Mouse (Mus musculus) MEL (cell line): ENCODE data around the gene Senp7. TPM values are rescaled to one million over a fixed set of nuclear protein-coding genes. Genes with fewer than 3 reads are reported as not detected.

Experiments used
- DNase-seq: peaks from one replicate; pipeline ENCODE4 v3.0.0; 2011; ENCODE audit warnings: low read depth, low spot score
- H3K27ac ChIP-seq: 2 replicates; pipeline ENCODE4 v1.5.1; 2012; ENCODE audit warnings: low read depth, mild to moderate bottlenecking, control low read depth, low read length, moderate library complexity; ENCODE audit not compliant: control insufficient read depth
- H3K27me3 ChIP-seq, 2 experiments: fragments of 150-350 bp in 1 of 2; sonication (generic) in 1 of 2; 2 replicates each; pipeline ENCODE4 v1.6.1; 2012; ENCODE audit warnings: low read length in 2 of 2, mild to moderate bottlenecking in 2 of 2, improper control_type of control experiment in 1 of 2, moderate library complexity in 1 of 2; ENCODE audit not compliant: insufficient read depth in 2 of 2, control insufficient read depth in 1 of 2
- H3K36me3 ChIP-seq, 2 experiments: 2 replicates each; pipeline ENCODE4 v1.6.1; 2012 to 2014; ENCODE audit warnings: low read length in 2 of 2, improper control_type of control experiment in 1 of 2, inconsistent platforms in 1 of 2, mild to moderate bottlenecking in 1 of 2; ENCODE audit not compliant: insufficient read depth in 2 of 2, control insufficient read depth in 1 of 2
- H3K4me1 ChIP-seq, 2 experiments: fragments of 150-350 bp in 1 of 2; sonication (generic) in 1 of 2; 2 replicates each; pipeline ENCODE4 v1.6.1; 2012; ENCODE audit warnings: low read length in 2 of 2, improper control_type of control experiment in 1 of 2, mild to moderate bottlenecking in 1 of 2; ENCODE audit not compliant: insufficient read depth in 2 of 2, control insufficient read depth in 1 of 2
- H3K4me3 ChIP-seq, 2 experiments: fragments of 150-350 bp in 1 of 2; sonication (generic) in 1 of 2; 2 replicates each; pipeline ENCODE4 v1.5.1; 2012; ENCODE audit warnings: low read depth in 2 of 2, low read length in 2 of 2, mild to moderate bottlenecking in 2 of 2, moderate library complexity in 2 of 2, control low read depth in 1 of 2, improper control_type of control experiment in 1 of 2; ENCODE audit not compliant: control insufficient read depth in 1 of 2, insufficient read depth in 1 of 2
- H3K79me2 ChIP-seq: 2 replicates; pipeline ENCODE4 v1.6.1; 2012; ENCODE audit warnings: mild to moderate bottlenecking, low read length, moderate library complexity; ENCODE audit not compliant: control insufficient read depth, poor library complexity, insufficient read depth
- H3K9ac ChIP-seq: 2 replicates; pipeline ENCODE4 v1.6.1; 2012; ENCODE audit warnings: low read depth, mild to moderate bottlenecking, control low read depth, low read length, moderate library complexity; ENCODE audit not compliant: control insufficient read depth, poor library complexity, severe bottlenecking
- H3K9me3 ChIP-seq: fragments of 150-350 bp; sonication (generic); replicated peaks from 2 replicates; pipeline ENCODE4 v1.6.1; 2012; ENCODE audit warnings: mild to moderate bottlenecking, low read length, improper control_type of control experiment, moderate library complexity; ENCODE audit not compliant: insufficient read depth
- BHLHE40 ChIP-seq: IDR thresholded peaks from 2 replicates; pipeline ENCODE4 v1.6.1; 2012; ENCODE audit warnings: low read depth, mild to moderate bottlenecking, inconsistent platforms, low read length, improper control_type of control experiment, borderline replicate concordance
- CHD2 ChIP-seq: IDR thresholded peaks from 2 replicates; pipeline ENCODE4 v1.6.1; 2011; ENCODE audit warnings: low read length, improper control_type of control experiment
- CTCF ChIP-seq, 3 experiments: IDR thresholded peaks in 2 of 3; conservative IDR thresholded peaks in 1 of 3; 2 replicates each; pipeline ENCODE4 v1.5.1; 2011 to 2012; ENCODE audit warnings: low read length in 3 of 3, low read depth in 2 of 3, mild to moderate bottlenecking in 2 of 3, improper control_type of control experiment in 1 of 3, inconsistent platforms in 1 of 3, mixed read lengths in 1 of 3, moderate library complexity in 1 of 3; ENCODE audit not compliant: control insufficient read depth in 1 of 3, insufficient read depth in 1 of 3, poor library complexity in 1 of 3, severe bottlenecking in 1 of 3
- E2F4 ChIP-seq: IDR thresholded peaks from 2 replicates; pipeline ENCODE4 v1.6.1; 2011; ENCODE audit warnings: low read depth, low read length, improper control_type of control experiment, borderline replicate concordance
- EP300 ChIP-seq, 2 experiments: IDR thresholded peaks; 2 replicates each; pipeline ENCODE4 v1.6.1; 2011; ENCODE audit warnings: improper control_type of control experiment in 2 of 2, low read length in 2 of 2, low read depth in 1 of 2, mild to moderate bottlenecking in 1 of 2
- ETS1 ChIP-seq: IDR thresholded peaks from 2 replicates; pipeline ENCODE4 v1.6.1; 2012; ENCODE audit warnings: low read depth, mild to moderate bottlenecking, inconsistent platforms, low read length, improper control_type of control experiment, moderate library complexity
- HCFC1 ChIP-seq: IDR thresholded peaks from 2 replicates; pipeline ENCODE4 v1.6.1; 2012; ENCODE audit warnings: low read depth, mild to moderate bottlenecking, inconsistent platforms, low read length, improper control_type of control experiment, moderate library complexity
- MAFK ChIP-seq: IDR thresholded peaks from 2 replicates; pipeline ENCODE4 v1.6.1; 2011; ENCODE audit warnings: low read depth, mild to moderate bottlenecking, low read length, improper control_type of control experiment, borderline replicate concordance
- MEF2A ChIP-seq: IDR thresholded peaks from 2 replicates; pipeline ENCODE4 v1.6.1; 2014; ENCODE audit warnings: low read depth, mild to moderate bottlenecking, inconsistent platforms, low read length, improper control_type of control experiment; ENCODE audit not compliant: poor library complexity, insufficient replicate concordance, severe bottlenecking; ENCODE audit errors: extremely low read depth
- MXI1 ChIP-seq: IDR thresholded peaks from 2 replicates; pipeline ENCODE4 v1.6.1; 2011; ENCODE audit warnings: mild to moderate bottlenecking, low read depth, low read length, improper control_type of control experiment
- MYB ChIP-seq: IDR thresholded peaks from 2 replicates; pipeline ENCODE4 v1.6.1; 2011; ENCODE audit warnings: mild to moderate bottlenecking, low read depth, low read length, improper control_type of control experiment
- MYC ChIP-seq: IDR thresholded peaks from 2 replicates; pipeline ENCODE4 v1.6.1; 2011; ENCODE audit warnings: low read depth, mild to moderate bottlenecking, low read length, improper control_type of control experiment, moderate library complexity
- NELFE ChIP-seq: IDR thresholded peaks from 2 replicates; pipeline ENCODE4 v1.6.1; 2011; ENCODE audit warnings: low read depth, low read length, improper control_type of control experiment
- POLR2A ChIP-seq, 2 experiments: IDR thresholded peaks; 2 replicates each; pipeline ENCODE4 v1.6.1; 2011 to 2012; ENCODE audit warnings: low read length in 2 of 2, mild to moderate bottlenecking in 2 of 2, control low read depth in 1 of 2, improper control_type of control experiment in 1 of 2, low read depth in 1 of 2, moderate library complexity in 1 of 2; ENCODE audit not compliant: control insufficient read depth in 1 of 2, insufficient read depth in 1 of 2, poor library complexity in 1 of 2
- RAD21 ChIP-seq: IDR thresholded peaks from 2 replicates; pipeline ENCODE4 v1.6.1; 2011; ENCODE audit warnings: mild to moderate bottlenecking, low read depth, low read length, improper control_type of control experiment
- RCOR1 ChIP-seq: IDR thresholded peaks from 2 replicates; pipeline ENCODE4 v1.6.1; 2012; ENCODE audit warnings: low read depth, mild to moderate bottlenecking, inconsistent platforms, low read length, improper control_type of control experiment
- SIN3A ChIP-seq: IDR thresholded peaks from 2 replicates; pipeline ENCODE4 v1.6.1; 2012; ENCODE audit warnings: low read length, improper control_type of control experiment, inconsistent platforms
- SMC3 ChIP-seq: IDR thresholded peaks from 2 replicates; pipeline ENCODE4 v1.6.1; 2011; ENCODE audit warnings: low read depth, low read length, improper control_type of control experiment
- TAL1 ChIP-seq: IDR thresholded peaks from 2 replicates; pipeline ENCODE4 v1.6.1; 2012; ENCODE audit warnings: mild to moderate bottlenecking, inconsistent platforms, low read length, moderate library complexity, mixed read lengths
- USF1 ChIP-seq: IDR thresholded peaks from 2 replicates; pipeline ENCODE4 v1.6.1; 2014; ENCODE audit warnings: low read depth, mild to moderate bottlenecking, inconsistent platforms, low read length, improper control_type of control experiment, moderate library complexity
- ZC3H11A ChIP-seq: IDR thresholded peaks from 2 replicates; pipeline ENCODE4 v1.6.1; 2012; ENCODE audit warnings: low read depth, mild to moderate bottlenecking, inconsistent platforms, low read length, improper control_type of control experiment
- ZKSCAN1 ChIP-seq: IDR thresholded peaks from 2 replicates; pipeline ENCODE4 v1.6.1; 2012; ENCODE audit warnings: low read depth, mild to moderate bottlenecking, inconsistent platforms, low read length, improper control_type of control experiment, moderate library complexity
- ZMIZ1 ChIP-seq: IDR thresholded peaks from 2 replicates; pipeline ENCODE4 v1.6.1; 2012; ENCODE audit warnings: low read depth, mild to moderate bottlenecking, inconsistent platforms, low read length, improper control_type of control experiment, moderate library complexity
- ZNF384 ChIP-seq: IDR thresholded peaks from 2 replicates; pipeline ENCODE4 v1.6.1; 2012; ENCODE audit warnings: low read depth, mild to moderate bottlenecking, inconsistent platforms, low read length, improper control_type of control experiment
- polyA plus RNA-seq, 2 experiments: library from polyadenylated mRNA; stranded (reverse) in 1 of 2; unstranded in 1 of 2; fragments of >175 nt in 1 of 2; fragments of >200 nt in 1 of 2; gene quantifications; 2 replicates each; pipeline versions ENCODE4 v1.2.1 to v1.2.4; 2012; ENCODE audit warnings: low replicate concordance in 2 of 2, low read depth in 1 of 2; ENCODE audit not compliant: insufficient read length in 2 of 2, insufficient read depth in 1 of 2, missing spikeins in 1 of 2
- total RNA-seq: library from RNA; depleted of rRNA; stranded (reverse); fragments of 300-350 nt; gene quantifications from 2 replicates; pipeline ENCODE4 v1.2.3, GENCODE M21; 2012

Senp7 gene
- total and polyA plus RNA-seq, 3 experiments = 7.7 to 15.0 TPM; not detected in 1

DNA sequence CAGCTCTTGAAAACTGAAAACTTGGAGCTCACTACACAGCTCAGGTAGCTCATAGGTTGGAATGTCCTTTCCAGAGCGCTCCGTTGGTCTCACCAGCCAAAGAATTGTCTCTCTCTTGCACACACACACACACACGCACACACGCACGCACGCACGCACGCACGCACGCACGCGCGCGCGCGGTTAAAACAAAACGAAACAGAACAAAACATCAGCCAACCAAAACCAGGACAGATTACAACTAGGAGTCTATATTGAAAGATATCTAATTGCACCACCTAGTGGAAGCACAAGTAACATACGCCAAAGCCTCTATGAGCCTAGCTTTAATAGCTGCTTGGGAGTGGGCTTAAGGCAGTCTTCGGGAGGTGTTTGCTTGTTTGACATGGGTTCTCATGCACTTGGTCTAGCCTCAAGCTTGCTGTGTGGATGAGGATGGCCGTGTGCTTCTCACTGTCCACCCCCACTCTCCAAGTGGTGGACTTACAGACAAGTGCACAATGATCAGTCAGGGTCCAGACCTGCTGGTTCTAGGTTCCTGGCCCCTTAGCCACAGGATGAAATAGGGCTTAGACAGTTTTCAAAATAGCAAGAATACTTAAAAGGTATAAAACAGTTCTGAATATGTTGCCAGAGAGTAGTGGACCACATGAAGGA, 16.3 kb downstream of the Senp7 start (continued):
- TF ChIP-seq USF1 = no peak
- no peak for TF ChIP-seq ZNF384
- no peak for TF ChIP-seq MEF2A
- TF ChIP-seq, all 39 proteins: peak for 16

DNA sequence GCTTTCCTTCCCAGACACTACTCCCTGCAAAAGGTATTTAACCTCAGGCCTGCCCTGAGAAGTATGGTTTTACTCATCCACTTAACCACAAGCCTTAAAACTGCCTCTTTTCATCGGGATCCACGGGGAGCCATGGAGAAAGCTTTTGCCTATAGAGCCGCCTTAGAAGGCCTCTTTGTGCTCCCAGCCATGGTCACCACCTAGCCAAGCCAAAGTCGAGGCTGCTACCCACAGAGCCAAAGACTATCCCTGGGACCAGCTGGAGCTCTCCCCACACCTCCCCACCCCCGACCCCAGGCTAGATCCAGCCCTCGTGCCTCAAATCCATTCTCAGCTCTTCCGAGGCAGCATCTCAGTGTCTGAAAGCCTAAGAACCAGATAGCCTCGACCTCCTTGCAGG, 18.0 kb downstream of the Senp7 start:
- Histone ChIP-seq H3K4me3 (no peak overlapping the region), H3K36me3 (peaks cover 0 to 14% of the 10 kb centered on the region in 2 experiments; a peak in 2 of 4 replicates), H3K79me2 (no peaks in the 10 kb centered on the region; the same call in 1 of the 2 replicates), H3K9me3 (no peaks in the 10 kb centered on the region), H3K4me1 (peaks cover 4 to 18% of the 10 kb centered on the region in 2 experiments), H3K27ac (no peak overlapping the region), H3K27me3 (no peaks in the 10 kb centered on the region), H3K9ac (no peak overlapping the region)
- no peak for TF ChIP-seq EP300 (IDR thresholded peaks at IDR 0.05; ENCODE audit: low read depth in 1 of 2, low read length in 2 of 2)
- no peak for TF ChIP-seq CHD2
- no peak for TF ChIP-seq SIN3A
- TF ChIP-seq MYC = no peak
- TF ChIP-seq POLR2A (IDR thresholded peaks at IDR 0.05; ENCODE audit: control insufficient read depth in 1 of 2, insufficient read depth in 1 of 2, low read depth in 1 of 2, low read length in 2 of 2, poor library complexity in 1 of 2) = no peak
- TF ChIP-seq ZKSCAN1 = no peak
- TF ChIP-seq MXI1 = no peak
- no peak for TF ChIP-seq RAD21
- TF ChIP-seq RCOR1 = no peak
- TF ChIP-seq ZMIZ1 = no peak
- no peak for TF ChIP-seq BHLHE40
- no peak for TF ChIP-seq MYB
- TF ChIP-seq ZC3H11A = no peak
- no peak for TF ChIP-seq SMC3
- no peak for DNase-seq

DNA sequence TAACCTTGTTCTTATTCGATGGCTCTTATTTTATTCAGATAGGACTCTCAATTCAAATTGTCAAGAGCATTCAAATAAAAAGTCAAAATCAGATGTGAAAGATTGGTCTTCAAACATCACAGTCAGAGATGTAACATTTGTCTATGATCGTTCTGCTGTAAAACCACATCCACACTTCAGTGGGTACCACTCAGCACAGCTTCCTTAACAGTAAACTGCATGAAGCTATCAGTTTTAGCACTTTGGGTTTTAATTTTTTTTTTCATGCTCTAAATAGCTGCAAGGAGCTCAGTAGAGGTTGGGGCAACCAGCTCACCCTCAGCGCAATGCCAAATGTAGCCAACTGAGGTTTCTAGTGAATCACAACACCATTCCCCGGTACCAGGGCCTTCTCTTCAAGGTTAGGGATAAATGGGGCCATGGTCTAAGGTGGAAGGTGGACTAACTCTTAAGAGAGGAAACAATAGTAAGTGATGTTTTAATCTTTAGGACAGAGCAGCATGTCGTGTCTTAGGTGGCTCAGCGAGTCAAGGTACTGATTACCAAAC, 20.5 kb downstream of the Senp7 start:
- Histone ChIP-seq H3K79me2 (no peaks in the 10 kb centered on the region; the same call in 1 of the 2 replicates), H3K4me1 (peaks cover 11 to 30% of the 10 kb centered on the region in 2 experiments), H3K27me3 (no peaks in the 10 kb centered on the region), H3K27ac (no peak overlapping the region), H3K36me3 (peaks cover 0 to 22% of the 10 kb centered on the region in 2 experiments; a peak in 2 of 4 replicates), H3K9ac (no peak overlapping the region), H3K4me3 (no peak overlapping the region), H3K9me3 (no peaks in the 10 kb centered on the region)
- no peak for DNase-seq
- no peak for TF ChIP-seq ETS1
- no peak for TF ChIP-seq CHD2
- TF ChIP-seq HCFC1 = no peak
- no peak for TF ChIP-seq NELFE
- TF ChIP-seq CTCF (IDR thresholded peaks at IDR 0.05 in 2 of 3, conservative IDR thresholded peaks at IDR 0.05 in 1 of 3; ENCODE audit: control insufficient read depth in 1 of 3, insufficient read depth in 1 of 3, low read depth in 2 of 3, low read length in 3 of 3, poor library complexity in 1 of 3, severe bottlenecking in 1 of 3) = no peak
- no peak for TF ChIP-seq TAL1
- TF ChIP-seq MXI1 = no peak
- no peak for TF ChIP-seq SIN3A
- no peak for TF ChIP-seq ZC3H11A
- TF ChIP-seq POLR2A (IDR thresholded peaks at IDR 0.05; ENCODE audit: control insufficient read depth in 1 of 2, insufficient read depth in 1 of 2, low read depth in 1 of 2, low read length in 2 of 2, poor library complexity in 1 of 2) = no peak
- no peak for TF ChIP-seq BHLHE40
- no peak for TF ChIP-seq MYC
- TF ChIP-seq E2F4 = no peak
- no peak for TF ChIP-seq MAFK
